Comparison of ENCODE assay signal across 10 mouse cellular contexts in genomic region chr2:106958916-106959315, GRCm38 (mm10).
"Had no signal": no experiment of that assay in that cellular context is flagged by ENCODE, and none has a peak within 500 bp of the region (broad histone marks: within the 10 kb centered on the region; RNA-seq: fewer than 3 reads in every experiment).

No protein-coding gene starts in this region.

- ATAC-seq: midbrain, embryonic 16.5 days had no signal

- DNase-seq: lung, adult 18-20 months; right cerebral cortex, postnatal 14 days; thymus, adult 2 months; thymus, postnatal 25 days had no signal

- H3K9ac ChIP-seq: limb, embryonic 15.5 days; liver, embryonic 14.5 days; midbrain, embryonic 12.5 days; stomach, embryonic 15.5 days had no signal

- H3K4me2 ChIP-seq: limb, embryonic 15.5 days; midbrain, embryonic 12.5 days; stomach, embryonic 15.5 days had no signal

- H3K27ac ChIP-seq: left cerebral cortex, adult 2 months; limb, embryonic 15.5 days; liver, embryonic 14.5 days; midbrain, embryonic 12.5 days; stomach, embryonic 15.5 days had no signal

- H3K36me3 ChIP-seq: stomach, embryonic 15.5 days had no signal

- H3K27me3 ChIP-seq: limb, embryonic 15.5 days; stomach, embryonic 15.5 days had no signal

- H3K4me1 ChIP-seq: stomach, embryonic 15.5 days had no signal

- H3K9me3 ChIP-seq: limb, embryonic 15.5 days; midbrain, embryonic 12.5 days; stomach, embryonic 15.5 days had no signal

- H3K4me3 ChIP-seq: left cerebral cortex, adult 2 months; limb, embryonic 15.5 days; midbrain, embryonic 12.5 days; stomach, embryonic 15.5 days had no signal
